Mouse (Mus musculus) left cerebral cortex, adult 2 months (tissue): ENCODE results near the gene Klc2. TPM values are rescaled to one million over a fixed set of nuclear protein-coding genes. Genes with fewer than 3 reads are reported as not detected.
"Not testable (repeated sequence)": the region's sequence is repeated elsewhere in the genome, so short reads cannot be mapped to it uniquely, and the experiment has no call there.

Experiments
- DNase-seq, 2 experiments: peaks; one replicate each; pipeline ENCODE4 v3.0.0; 2021 to 2022; ENCODE audit warnings: low spot score in 2 of 2, mixed read lengths in 1 of 2; ENCODE audit errors: extremely low spot score in 1 of 2
- H3K27ac ChIP-seq: fragments of 200-600 bp; 2 replicates; pipeline ENCODE4 v1.8.1; 2022
- H3K4me3 ChIP-seq: fragments of 200-600 bp; 2 replicates; pipeline ENCODE4 v1.8.1; 2022
- CTCF ChIP-seq: fragments of 200-600 bp; IDR thresholded peaks from 2 replicates; pipeline ENCODE4 v1.8.1; 2022; ENCODE audit warnings: antibody characterized with exemption, mild to moderate bottlenecking, moderate library complexity
- intact Hi-C: fragments of 180-260 bp; cut with DNase I; formaldehyde crosslinking; loops from one replicate; pipeline ENCODE4 v1.15.1; 2025
- total RNA-seq, 2 experiments: library from RNA; stranded (reverse); gene quantifications; 2 replicates each; pipeline ENCODE4 v1.2.3; 2021

Gene Klc2
- total RNA-seq, 2 experiments from 2014 or later = 279 to 291 TPM

- H3K27ac ChIP-seq = peak within 1 kb of the TSS; percentile 95
- intact Hi-C loops = no loop called here
- no peak for TF ChIP-seq CTCF
- peak within 1 kb of the TSS; percentile 76 for H3K4me3 ChIP-seq
- DNase-seq = peak; percentile 79 to 81
These were observed 19.8 kb downstream of the Klc2 start, which contains the start of gene Cnih2 for GRCm38 (mm10) chr19:5098363-5099143. Cnih2 (minus strand) TSS chr19:5098521.

- no peak for DNase-seq
- TF ChIP-seq CTCF = no peak
- Histone ChIP-seq H3K4me3 (peak overlapping the region; percentile 76), H3K27ac (peak overlapping the region; percentile 95)
- intact Hi-C loops = no loop called here
These were observed 20.6 kb downstream of the Klc2 start for GRCm38 (mm10) chr19:5097521-5098362.

GRCm38 (mm10) chr19:5095887-5096474 lies 22.4 kb downstream of the Klc2 start:
- peak in 1 of 2 experiments; percentile 13 for DNase-seq
- Histone ChIP-seq H3K4me3 (peak overlapping the region; percentile 76), H3K27ac (peak overlapping the region; percentile 95)
- no peak for TF ChIP-seq CTCF
- intact Hi-C loops = no loop called here

DNA sequence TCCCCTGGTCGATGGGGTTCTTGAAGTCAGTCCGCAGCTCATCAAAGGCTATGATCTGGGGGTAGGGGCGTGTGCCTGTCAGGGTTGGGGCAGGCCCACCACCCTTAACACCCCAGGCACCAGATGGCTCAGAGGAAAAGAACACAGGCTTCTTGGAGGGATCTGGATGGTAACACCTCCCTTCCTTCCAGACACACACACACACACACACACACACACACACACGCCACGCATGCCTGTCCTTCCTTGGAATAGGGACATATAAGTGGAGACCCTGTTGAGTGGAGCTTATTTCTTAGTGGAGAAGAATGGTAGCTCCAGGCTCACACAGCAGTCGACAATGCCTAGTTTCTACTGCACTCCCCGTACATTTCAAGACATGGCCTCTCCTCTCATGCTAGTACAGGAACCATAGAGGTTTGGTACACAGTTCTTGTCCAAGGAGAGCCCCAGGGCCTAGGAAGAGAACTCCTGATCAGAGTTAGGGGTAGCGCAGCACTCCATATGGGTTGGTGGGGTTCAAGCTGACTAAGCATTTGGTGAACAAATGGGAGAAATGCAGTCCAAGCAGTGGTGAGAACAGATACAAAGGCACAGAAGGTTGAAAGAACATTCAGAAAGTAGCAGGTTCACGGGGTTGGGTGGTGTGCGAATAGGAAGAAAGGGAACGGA lies 23.5 kb downstream of the Klc2 start:
- intact Hi-C loops = loop anchor here (1.0 kb wide), 1 partner anchor 56 kb away; no protein-coding TSS in a partner anchor
- Histone ChIP-seq H3K27ac (peak overlapping the region; percentile 95), H3K4me3 (peak overlapping the region; percentile 76)
- DNase-seq = peak in 1 of 2 experiments; percentile 28
- no peak for TF ChIP-seq CTCF

GRCm38 (mm10) chr19:5094243-5094632 lies 24.1 kb downstream of the Klc2 start:
- intact Hi-C loops = loop anchor here (1.0 kb wide), 1 partner anchor 57 kb away; no protein-coding TSS in a partner anchor
- peak; percentile 95 for TF ChIP-seq CTCF
- DNase-seq = peak; percentile 97 to 98
- Histone ChIP-seq H3K4me3 (peak overlapping the region; percentile 76), H3K27ac (peak overlapping the region; percentile 95)

- no peak overlapping the region for H3K4me3 ChIP-seq
- TF ChIP-seq CTCF = no peak
- no peak for DNase-seq
- peak overlapping the region; percentile 78 for H3K27ac ChIP-seq
- intact Hi-C loops = loop anchor here (1.0 kb wide), 1 partner anchor 58 kb away; no protein-coding TSS in a partner anchor
These were observed 24.7 kb downstream of the Klc2 start for GRCm38 (mm10) chr19:5093481-5094242.

DNA sequence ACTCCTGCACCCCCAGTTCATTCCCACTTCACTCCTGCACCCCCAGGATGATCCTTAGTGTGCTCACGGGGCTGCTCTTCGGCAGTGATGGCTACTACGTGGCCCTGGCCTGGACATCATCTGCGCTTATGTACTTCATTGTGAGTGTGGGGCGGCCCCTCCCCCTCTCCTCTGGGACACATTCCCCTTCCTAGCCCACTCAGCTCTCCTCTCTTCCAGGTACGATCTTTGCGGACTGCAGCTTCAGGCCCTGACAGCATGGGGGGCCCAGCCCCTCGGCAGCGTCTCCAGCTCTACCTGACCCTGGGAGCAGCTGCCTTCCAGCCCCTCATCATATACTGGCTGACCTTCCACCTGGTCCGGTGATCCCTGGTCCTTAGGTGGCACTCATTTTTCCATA lies 26.3 kb downstream of the Klc2 start:
- no peak for TF ChIP-seq CTCF
- peak in 1 of 2 experiments; percentile 15 for DNase-seq
- no peak overlapping the region for H3K4me3 ChIP-seq
- intact Hi-C loops = no loop called here
- no peak overlapping the region for H3K27ac ChIP-seq

DNA sequence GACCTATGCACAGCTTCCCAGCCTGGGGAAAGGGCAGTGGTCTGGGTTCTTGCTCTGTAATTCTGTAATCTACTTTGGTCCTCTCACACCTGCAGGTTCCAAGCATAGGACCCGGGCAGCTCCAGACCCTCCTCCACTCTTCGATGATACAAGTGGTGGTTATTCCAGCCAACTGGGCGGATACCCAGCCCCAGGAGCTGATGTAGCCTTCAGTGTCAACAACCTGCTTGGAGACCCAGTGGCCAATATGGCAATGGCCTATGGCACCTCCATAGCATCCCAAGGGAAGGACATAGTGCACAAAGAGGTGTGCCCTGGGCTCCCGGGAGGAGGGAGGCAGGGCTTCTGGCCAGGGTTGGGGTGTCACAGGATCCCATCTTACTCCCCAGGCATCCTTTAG lies 29.0 kb downstream of the Klc2 start:
- no peak for TF ChIP-seq CTCF
- peak overlapping the region; percentile 69 for H3K4me3 ChIP-seq
- intact Hi-C loops = loop anchor here (2.0 kb wide), 1 partner anchor 51 kb away; no protein-coding TSS in a partner anchor

GRCm38 (mm10) chr19:5087884-5088728 lies 30.3 kb downstream of the Klc2 start, which contains the start of gene Yif1a:
Yif1a (plus strand) TSS chr19:5088538.
- peak; percentile 87 to 93 for DNase-seq
- H3K27ac ChIP-seq = peak within 1 kb of the TSS; percentile 90
- intact Hi-C loops = loop anchor here (2.0 kb wide), 1 partner anchor 53 kb away; no protein-coding TSS in a partner anchor
- peak within 1 kb of the TSS; percentile 69 for H3K4me3 ChIP-seq
- TF ChIP-seq CTCF = peak; percentile 50

More for the DNA sequence above, 29.0 kb downstream of the Klc2 start:
- DNase-seq = no peak
- no peak overlapping the region for H3K27ac ChIP-seq

GRCm38 (mm10) chr19:5086533-5086932 lies 31.8 kb downstream of the Klc2 start:
- DNase-seq, H3K4me3 ChIP-seq, H3K27ac ChIP-seq, intact Hi-C loops: not testable (repeated sequence)
- peak; percentile 48 for TF ChIP-seq CTCF
